Mouse (Mus musculus): ENCODE measurements around the gene Tlcd2. TPM values are rescaled to one million over a fixed set of nuclear protein-coding genes. Genes with fewer than 3 reads are reported as not detected.

Tlcd2 gene
- polyA plus RNA-seq, 1 experiment from 2014 or later = 21.4 TPM

DNA sequence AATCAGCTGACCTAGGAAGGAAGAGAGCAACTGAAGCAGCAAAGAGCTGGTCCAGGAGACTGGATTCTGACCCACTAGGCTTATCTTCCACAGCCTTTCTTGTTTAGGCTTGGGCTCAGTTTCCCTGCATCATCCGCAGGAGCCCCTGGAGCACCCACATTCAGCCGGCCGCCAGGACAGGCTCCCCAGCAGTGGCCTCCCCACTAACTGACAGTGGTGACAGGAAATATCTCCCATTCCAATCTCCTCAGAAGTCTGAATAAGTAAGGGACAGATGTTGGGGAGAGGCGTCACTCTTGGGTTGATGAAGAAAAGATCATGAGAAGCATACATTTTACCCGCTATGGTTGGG lies 1.8 kb upstream of the Tlcd2 start:
- Histone ChIP-seq H3K27me3 (replicated peaks) (no peaks in the 10 kb centered on the region), H3K4me2 (peak overlapping the region; percentile 94), H3K36me3 (peaks cover 16% of the 10 kb centered on the region), H3K4me1 (peaks cover 83% of the 10 kb centered on the region), H3K9me3 (replicated peaks) (no peaks in the 10 kb centered on the region), H3K4me3 (peak overlapping the region; percentile 86), H3K9ac (peak overlapping the region; percentile 60), H3K27ac (peak overlapping the region; percentile 99)
- ATAC-seq = no peak
- 9% methylated on average over 5 of the region's 5 CpGs for WGBS (ENCODE audit: insufficient replicate concordance)

DNA sequence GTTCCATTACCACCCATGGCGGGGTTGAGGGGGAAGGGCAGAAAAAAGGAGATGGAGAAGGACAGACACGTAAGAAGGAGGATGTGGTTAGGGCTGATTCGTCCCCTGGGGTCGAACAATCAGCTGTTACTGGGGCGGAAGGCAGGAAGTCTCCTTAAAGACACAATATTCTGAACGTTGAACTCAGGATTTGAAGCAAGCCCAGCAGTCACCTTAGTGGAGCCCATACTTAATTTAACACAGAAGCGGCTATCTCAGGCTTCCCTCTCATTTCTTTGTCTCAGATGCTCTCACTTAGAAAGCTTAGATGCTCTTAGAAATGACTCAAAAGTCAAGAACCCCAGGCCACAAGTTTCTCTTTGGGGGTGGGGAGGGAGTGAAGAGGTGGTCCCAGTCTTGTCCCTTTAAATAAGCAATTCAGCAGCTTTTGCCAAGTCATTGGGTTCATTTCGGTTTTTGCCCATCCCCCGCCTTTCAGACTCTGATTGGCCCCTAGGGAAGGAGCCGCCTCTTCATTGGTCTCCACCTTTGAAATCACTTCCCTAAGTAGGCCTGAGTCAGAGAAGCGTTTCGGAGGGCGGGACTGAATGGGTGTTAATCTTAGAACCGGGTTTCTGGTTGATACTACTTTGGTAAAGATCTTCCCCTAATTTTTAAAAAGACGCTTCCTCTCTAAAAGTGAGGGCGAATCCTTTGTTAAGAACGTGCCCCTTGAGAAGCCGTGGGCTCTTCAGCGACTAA lies 1.2 kb upstream of the Tlcd2 start:
- Histone ChIP-seq H3K27ac (peak overlapping the region; percentile 99), H3K4me1 (peaks cover 83% of the 10 kb centered on the region), H3K9ac (peak overlapping the region; percentile 75), H3K4me2 (peak overlapping the region; percentile 94), H3K36me3 (peaks cover 21% of the 10 kb centered on the region), H3K4me3 (peak overlapping the region; percentile 86), H3K9me3 (replicated peaks) (no peaks in the 10 kb centered on the region), H3K27me3 (replicated peaks) (no peaks in the 10 kb centered on the region)
- ATAC-seq = peak; percentile 48
- under 1% methylated on average over 19 of the region's 19 CpGs for WGBS (ENCODE audit: insufficient replicate concordance)

DNA sequence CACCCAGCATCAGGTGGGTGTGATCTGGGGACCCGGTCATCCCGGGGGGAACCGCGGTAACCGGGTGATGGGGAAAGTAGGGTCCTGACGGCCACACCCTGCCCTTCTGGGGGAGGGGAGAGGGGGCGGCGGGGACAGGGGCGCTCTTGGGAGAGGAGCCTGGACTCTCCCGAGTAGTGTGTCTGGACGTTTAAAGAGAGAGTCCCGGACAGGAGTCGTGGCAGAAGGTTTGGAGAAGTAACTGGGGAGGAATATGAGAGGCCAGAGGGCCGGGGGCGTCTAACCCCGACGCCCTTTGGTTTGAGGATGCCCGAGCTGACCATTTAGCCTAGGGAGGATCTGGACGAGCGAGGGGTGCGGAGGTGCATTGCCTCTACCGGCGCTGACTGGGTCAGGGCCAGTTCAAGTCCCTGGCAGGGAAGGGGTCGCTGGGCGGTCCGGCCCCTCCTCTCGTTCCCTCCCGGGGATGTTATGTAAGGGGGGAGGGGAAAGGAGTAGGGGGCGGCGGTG lies 283 bp downstream of the Tlcd2 start:
- ATAC-seq = no peak
- Histone ChIP-seq H3K4me2 (peak overlapping the region; percentile 94), H3K36me3 (peaks cover 34% of the 10 kb centered on the region), H3K4me3 (peak overlapping the region; percentile 86), H3K9ac (peak overlapping the region; percentile 90), H3K4me1 (peaks cover 71% of the 10 kb centered on the region), H3K27ac (peak overlapping the region; percentile 100), H3K9me3 (replicated peaks) (no peaks in the 10 kb centered on the region), H3K27me3 (replicated peaks) (no peaks in the 10 kb centered on the region)
- WGBS (ENCODE audit: insufficient replicate concordance) = 5% methylated on average over 27 of the region's 30 CpGs

DNA sequence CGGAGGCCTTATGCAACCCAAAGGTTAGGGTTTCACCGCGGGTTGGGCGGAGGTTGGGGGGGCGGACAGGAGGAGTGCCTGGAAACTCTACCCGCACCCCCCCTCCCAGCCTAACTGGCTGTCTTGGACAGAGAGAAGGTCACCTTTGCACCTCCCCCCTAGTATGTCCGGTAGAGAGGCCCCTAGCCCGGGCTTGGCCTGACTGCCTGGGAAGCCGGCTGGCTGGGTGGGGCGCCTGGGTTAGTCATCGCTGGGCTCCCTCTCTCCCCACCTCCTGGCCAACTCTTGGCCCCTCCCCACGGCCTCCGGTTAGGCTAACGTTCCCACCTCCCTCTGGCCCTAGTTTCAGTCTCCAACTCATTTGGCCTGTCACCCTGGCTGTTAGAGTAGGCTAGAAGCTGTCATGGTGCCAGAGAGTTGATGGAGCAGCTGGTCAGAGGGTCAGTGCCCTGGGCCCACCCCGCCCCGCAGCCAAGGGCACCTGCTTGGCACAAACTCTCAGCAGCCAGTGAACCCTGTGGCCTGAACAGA lies 803 bp downstream of the Tlcd2 start:
- H3K4me2 ChIP-seq = peak overlapping the region; percentile 94
- H3K4me3 ChIP-seq = peak overlapping the region; percentile 86
- no peaks in the 10 kb centered on the region for H3K9me3 ChIP-seq (replicated peaks)
- peak overlapping the region; percentile 100 for H3K27ac ChIP-seq
- H3K36me3 ChIP-seq = peaks cover 36% of the 10 kb centered on the region
- H3K4me1 ChIP-seq = peaks cover 75% of the 10 kb centered on the region
- no peaks in the 10 kb centered on the region for H3K27me3 ChIP-seq (replicated peaks)
- peak overlapping the region; percentile 90 for H3K9ac ChIP-seq
- WGBS (ENCODE audit: insufficient replicate concordance) = 3% methylated on average over 16 of the region's 16 CpGs
- peak; percentile 50 for ATAC-seq

DNA sequence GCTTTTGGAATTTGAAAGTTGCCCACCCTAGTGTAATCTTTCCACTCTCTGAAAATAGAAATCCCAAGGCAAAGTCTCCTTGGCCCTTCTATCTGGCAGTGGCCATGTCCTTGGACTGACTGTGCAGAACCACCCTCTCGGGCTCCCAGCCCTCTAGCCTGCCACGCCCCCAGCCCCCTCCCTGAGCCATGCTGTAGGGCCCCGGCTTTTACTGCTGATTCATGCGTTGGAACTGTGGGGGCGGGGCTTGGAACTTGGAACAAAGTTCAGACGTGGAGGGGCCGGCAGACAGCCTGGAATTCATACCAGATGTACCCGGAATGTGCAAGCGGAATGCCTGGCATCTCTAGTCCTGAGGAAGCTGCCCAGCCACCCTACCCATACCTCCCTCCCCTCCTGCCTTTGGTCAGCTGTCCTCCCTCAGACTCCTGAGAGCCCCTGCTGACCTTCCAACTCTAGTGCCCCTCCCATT lies 1.4 kb downstream of the Tlcd2 start:
- 5% methylated on average over 9 of the region's 9 CpGs for WGBS (ENCODE audit: insufficient replicate concordance)
- Histone ChIP-seq H3K27ac (peak overlapping the region; percentile 100), H3K36me3 (peaks cover 36% of the 10 kb centered on the region), H3K9me3 (replicated peaks) (no peaks in the 10 kb centered on the region), H3K27me3 (replicated peaks) (no peaks in the 10 kb centered on the region), H3K4me3 (peak overlapping the region; percentile 86), H3K4me2 (peak overlapping the region; percentile 94), H3K4me1 (peaks cover 75% of the 10 kb centered on the region), H3K9ac (peak overlapping the region; percentile 90)
- ATAC-seq = peak; percentile 68

- Histone ChIP-seq H3K36me3 (peaks cover 36% of the 10 kb centered on the region), H3K4me1 (peaks cover 75% of the 10 kb centered on the region), H3K27ac (peak overlapping the region; percentile 100), H3K9me3 (replicated peaks) (no peaks in the 10 kb centered on the region), H3K4me2 (peak overlapping the region; percentile 94), H3K27me3 (replicated peaks) (no peaks in the 10 kb centered on the region), H3K4me3 (peak overlapping the region; percentile 86), H3K9ac (peak overlapping the region; percentile 90)
- WGBS (ENCODE audit: insufficient replicate concordance) = 69% methylated on average over 4 of the region's 4 CpGs
- no peak for ATAC-seq
These were observed 2.1 kb downstream of the Tlcd2 start for GRCm38 (mm10) chr11:75463624-75464023.

DNA sequence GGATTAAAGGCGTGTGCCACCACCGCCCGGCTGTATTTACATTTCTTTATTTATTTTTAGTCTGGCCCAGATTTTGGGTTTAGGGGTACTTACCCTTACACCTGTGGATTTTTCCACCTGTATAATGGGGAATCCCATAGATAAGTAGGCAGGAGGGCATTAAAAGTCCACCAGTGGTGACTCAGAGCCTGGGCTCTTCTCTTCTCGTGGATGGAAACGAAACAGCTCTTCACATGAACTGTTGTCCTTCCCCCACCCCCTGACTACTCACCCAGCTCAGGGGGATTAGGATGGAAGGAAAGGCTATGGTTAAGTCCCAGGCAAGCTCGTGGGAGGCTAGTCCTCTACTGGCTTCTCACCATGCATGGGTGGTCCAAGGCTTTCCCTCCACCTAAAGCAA lies 2.9 kb downstream of the Tlcd2 start:
- Histone ChIP-seq H3K9ac (no peak overlapping the region), H3K27me3 (replicated peaks) (no peaks in the 10 kb centered on the region), H3K9me3 (replicated peaks) (no peaks in the 10 kb centered on the region), H3K36me3 (peaks cover 36% of the 10 kb centered on the region), H3K4me1 (peaks cover 74% of the 10 kb centered on the region), H3K27ac (peak overlapping the region; percentile 7; the same call in 1 of the 2 replicates), H3K4me3 (no peak overlapping the region), H3K4me2 (peak overlapping the region; percentile 10; the same call in 1 of the 2 replicates)
- WGBS (ENCODE audit: insufficient replicate concordance) = 88% methylated on average over 6 of the region's 6 CpGs
- no peak for ATAC-seq

GRCm38 (mm10) chr11:75465051-75465450 lies 3.5 kb downstream of the Tlcd2 start:
- WGBS (ENCODE audit: insufficient replicate concordance) = 74% methylated on average over 6 of the region's 6 CpGs
- Histone ChIP-seq H3K4me3 (no peak overlapping the region), H3K9me3 (replicated peaks) (no peaks in the 10 kb centered on the region), H3K4me1 (peaks cover 70% of the 10 kb centered on the region), H3K36me3 (peaks cover 36% of the 10 kb centered on the region), H3K27ac (0 out of 2 replicates have a peak overlapping the region, but pooled peaks have one; percentile 7), H3K9ac (no peak overlapping the region), H3K4me2 (no peak overlapping the region), H3K27me3 (replicated peaks) (no peaks in the 10 kb centered on the region)
- no peak for ATAC-seq

GRCm38 (mm10) chr11:75466731-75467505 lies 5.4 kb downstream of the Tlcd2 start:
- WGBS (ENCODE audit: insufficient replicate concordance) = 98% methylated on average over 4 of the region's 4 CpGs

DNA sequence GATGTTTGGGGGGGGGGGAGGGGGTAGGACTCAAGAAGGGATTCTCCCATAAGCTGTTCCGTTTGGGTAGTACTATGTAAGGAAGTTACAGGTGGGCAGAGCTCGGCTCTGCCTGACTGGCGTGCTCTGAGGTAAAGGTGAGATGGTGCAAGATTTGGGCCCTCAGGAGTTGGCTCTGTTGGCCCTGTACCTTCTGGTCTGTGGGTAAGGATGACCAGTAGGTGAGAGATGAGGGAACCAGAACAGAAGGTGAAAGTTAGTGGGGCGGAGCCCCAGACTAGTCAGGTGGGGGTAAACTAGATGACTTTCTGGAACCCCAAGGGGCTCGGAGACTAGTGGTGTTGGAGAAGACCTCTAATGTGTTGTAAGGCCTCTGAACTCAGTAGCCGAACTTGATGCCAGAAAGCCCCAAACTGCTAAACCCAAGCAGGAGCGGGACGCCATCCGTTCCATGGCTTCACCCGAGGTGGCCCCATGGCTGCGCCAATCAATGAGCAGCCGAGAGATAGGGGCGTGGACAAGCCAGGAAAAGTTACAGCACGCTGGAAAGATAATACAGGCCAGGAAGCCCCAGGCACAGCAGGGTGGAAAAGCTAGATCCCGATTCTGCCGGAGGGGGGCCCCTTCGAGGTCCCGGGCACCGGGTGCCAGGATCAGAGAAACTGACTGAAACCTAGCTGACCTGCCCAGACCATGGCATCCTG lies 6.1 kb downstream of the Tlcd2 start:
- H3K4me2 ChIP-seq = peak overlapping the region; percentile 84
- ATAC-seq = peak; percentile 83
- H3K4me3 ChIP-seq = peak overlapping the region; percentile 60
- 15% methylated on average over 19 of the region's 19 CpGs for WGBS (ENCODE audit: insufficient replicate concordance)
- peaks cover 36% of the 10 kb centered on the region for H3K36me3 ChIP-seq
- no peaks in the 10 kb centered on the region for H3K9me3 ChIP-seq (replicated peaks)
- peaks cover 66% of the 10 kb centered on the region for H3K4me1 ChIP-seq
- H3K27ac ChIP-seq = peak overlapping the region; percentile 70
- no peaks in the 10 kb centered on the region for H3K27me3 ChIP-seq (replicated peaks)
- peak overlapping the region; percentile 71 for H3K9ac ChIP-seq

More at GRCm38 (mm10) chr11:75466731-75467505, 5.4 kb downstream of the Tlcd2 start:
- Histone ChIP-seq H3K4me3 (peak overlapping the region; percentile 60), H3K4me1 (peaks cover 69% of the 10 kb centered on the region), H3K9ac (peak overlapping the region; percentile 71), H3K9me3 (replicated peaks) (no peaks in the 10 kb centered on the region), H3K36me3 (peaks cover 36% of the 10 kb centered on the region), H3K27me3 (replicated peaks) (no peaks in the 10 kb centered on the region), H3K4me2 (peak overlapping the region; percentile 84), H3K27ac (peak overlapping the region; percentile 70)
- no peak for ATAC-seq

DNA sequence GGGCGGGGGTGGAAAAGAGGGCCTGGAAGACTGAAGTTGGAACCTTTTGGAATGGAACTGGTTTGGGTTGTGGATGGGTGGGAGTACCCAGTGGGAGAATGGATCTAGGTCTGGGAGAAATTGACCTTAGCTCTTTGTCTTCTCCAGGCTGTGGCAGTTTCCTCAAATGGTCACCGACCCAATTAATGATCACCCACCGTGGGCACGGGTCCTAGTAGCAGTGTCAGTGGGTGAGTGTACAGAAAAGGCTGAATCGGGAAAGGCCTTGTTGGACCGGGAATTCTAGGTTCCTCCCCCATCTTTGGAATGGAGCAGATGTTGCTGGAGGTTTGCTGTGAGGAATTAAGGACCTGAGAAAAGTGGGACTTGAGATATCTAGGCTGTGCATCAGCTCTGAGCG lies 6.9 kb downstream of the Tlcd2 start:
- Histone ChIP-seq H3K36me3 (peaks cover 34% of the 10 kb centered on the region), H3K4me3 (peak overlapping the region; percentile 60), H3K9ac (peak overlapping the region; percentile 71), H3K4me2 (peak overlapping the region; percentile 84), H3K4me1 (peaks cover 66% of the 10 kb centered on the region), H3K9me3 (replicated peaks) (no peaks in the 10 kb centered on the region), H3K27me3 (replicated peaks) (no peaks in the 10 kb centered on the region), H3K27ac (peak overlapping the region; percentile 70; the same call in 1 of the 2 replicates)
- no peak for ATAC-seq
- 50% methylated on average over 7 of the region's 7 CpGs for whole genome bisulfite sequencing (ENCODE audit: insufficient replicate concordance)
